Mouse (Mus musculus) T-helper 2 cell (primary cell): ENCODE measurements around the gene Prss2.

ENCODE experiments used
- in situ Hi-C: fragments of 300-600 bp; cut with MboI, MseI; formaldehyde crosslinking; loops from one replicate; pipeline ENCODE4 v1.15.1; 2025; ENCODE audit warnings: high pct_unique_total_duplicates

Prss2 gene

GRCm38 (mm10) chr6:41554295-41555169, 32.9 kb downstream of the Prss2 start:
- in situ Hi-C loops: loop anchor here (5.0 to 25.0 kb wide), 2 partner anchors 352 to 833 kb away; no protein-coding TSS in a partner anchor

GRCm38 (mm10) chr6:41556389-41556788, 34.8 kb downstream of the Prss2 start:
- in situ Hi-C loops: loop anchor here (25.0 kb wide), 1 partner anchor 831 kb away; no protein-coding TSS in a partner anchor

GRCm38 (mm10) chr6:41557468-41557867, 35.9 kb downstream of the Prss2 start:
- in situ Hi-C loops: loop anchor here (25.0 kb wide), 1 partner anchor 830 kb away; no protein-coding TSS in a partner anchor

- in situ Hi-C loops: loop anchor here (25.0 kb wide), 1 partner anchor 829 kb away; no protein-coding TSS in a partner anchor
Measured at GRCm38 (mm10) chr6:41558271-41558670, 36.7 kb downstream of the Prss2 start.

- in situ Hi-C loops: loop anchor here (25.0 kb wide), 1 partner anchor 828 kb away; no protein-coding TSS in a partner anchor
Measured at GRCm38 (mm10) chr6:41559331-41559730, 37.7 kb downstream of the Prss2 start.

GRCm38 (mm10) chr6:41560273-41560672, 38.7 kb downstream of the Prss2 start:
- in situ Hi-C loops: loop anchor here (25.0 kb wide), 1 partner anchor 827 kb away; no protein-coding TSS in a partner anchor

GRCm38 (mm10) chr6:41562598-41562997, 41.0 kb downstream of the Prss2 start:
- in situ Hi-C loops: loop anchor here (25.0 kb wide), 1 partner anchor 825 kb away; no protein-coding TSS in a partner anchor

- in situ Hi-C loops: loop anchor here (25.0 kb wide), 1 partner anchor 824 kb away; no protein-coding TSS in a partner anchor
Measured at GRCm38 (mm10) chr6:41563104-41563951, 41.7 kb downstream of the Prss2 start.

GRCm38 (mm10) chr6:41565261-41565660, 43.7 kb downstream of the Prss2 start:
- in situ Hi-C loops: loop anchor here (25.0 kb wide), 1 partner anchor 822 kb away; no protein-coding TSS in a partner anchor

GRCm38 (mm10) chr6:41566965-41567364, 45.4 kb downstream of the Prss2 start:
- in situ Hi-C loops: loop anchor here (25.0 kb wide), 1 partner anchor 820 kb away; no protein-coding TSS in a partner anchor

- in situ Hi-C loops: loop anchor here (25.0 kb wide), 1 partner anchor 818 kb away; no protein-coding TSS in a partner anchor
Measured at GRCm38 (mm10) chr6:41569078-41569477, 47.5 kb downstream of the Prss2 start.
